8 mouse cellular contexts compared by ENCODE assay signal in the genomic region with DNA sequence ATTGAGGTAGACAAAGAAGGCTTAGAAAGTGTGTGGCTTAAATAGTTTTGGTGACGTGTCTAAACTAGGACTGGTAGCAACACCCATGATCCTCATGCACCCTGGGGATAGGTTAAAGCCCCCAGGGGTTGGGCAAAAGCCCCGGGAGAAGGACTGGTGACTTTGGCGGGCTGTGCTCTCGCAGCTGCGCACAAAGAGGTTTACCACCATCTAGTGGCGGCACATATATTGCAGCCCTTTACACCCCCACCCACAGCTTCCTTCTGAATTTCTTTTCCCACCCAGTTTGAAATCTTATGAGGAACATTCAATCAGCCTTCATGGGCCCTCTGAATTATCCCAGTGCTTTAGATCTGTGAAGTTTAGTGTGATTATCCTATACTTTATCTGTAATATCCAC.
A peak's percentile ranks its signal among the peaks of the same experiment; 100 is the strongest.
DNase-seq lines count a peak whose midpoint lies in the region; ATAC-seq and TF ChIP-seq lines count a peak whose summit lies in the region.
"Not testable (repeated sequence)": the region's sequence is repeated elsewhere in the genome, so short reads cannot be mapped to it uniquely, and the experiment has no call there.

No protein-coding gene starts in this region.

- not testable (repeated sequence) for H3K4me1 ChIP-seq in hindbrain, embryonic 16.5 days (ENCODE audit: control insufficient read depth, insufficient read depth, low read depth, low read length); liver, embryonic 14.5 days (replicated peaks; ENCODE audit: control insufficient read depth in 2 of 2, insufficient read depth in 2 of 2, low read length in 1 of 2); stomach, postnatal 0 days (replicated peaks; ENCODE audit: control insufficient read depth, insufficient read depth)

- 0 out of 2 replicates have a peak overlapping the region, but pooled peaks have one; percentile 21 for H3K4me2 ChIP-seq in hindbrain, embryonic 16.5 days (ENCODE audit: low read length)
- peak overlapping the region; percentile 29 for H3K4me2 ChIP-seq in liver, embryonic 14.5 days (ENCODE audit: low read depth)
- not testable (repeated sequence) for H3K4me2 ChIP-seq in stomach, postnatal 0 days (replicated peaks; ENCODE audit: low read depth)

- peak; percentile 32 for DNase-seq in 416B (ENCODE audit: low read depth)
- DNase-seq in adrenal gland, postnatal 25 days: peak; percentile 37
- peak; percentile 7 to 31 for DNase-seq in heart, adult 18-20 months
- DNase-seq in kidney, postnatal 36 days: peak; percentile 2 to 52
- DNase-seq in liver, embryonic 14.5 days (ENCODE audit: low read depth in 3 of 3, low spot score in 3 of 3): not testable (repeated sequence)
- peak; percentile 15 for DNase-seq in naive thymus-derived CD4-positive, alpha-beta T cell, adult 2 months (ENCODE audit: low read depth)
- peak; percentile 14 for DNase-seq in stomach, postnatal 0 days (ENCODE audit: low spot score)

- 3% methylated on average over 6 of the region's 6 CpGs for WGBS in hindbrain, embryonic 16.5 days
- WGBS in liver, embryonic 14.5 days (ENCODE audit: insufficient replicate concordance): 3% methylated on average over 6 of the region's 6 CpGs
- 4% methylated on average over 6 of the region's 6 CpGs for WGBS in stomach, postnatal 0 days

- peak; percentile 57 for TF ChIP-seq CTCF in liver, embryonic 14.5 days (IDR thresholded peaks at IDR 0.05; ENCODE audit: low read depth)
- TF ChIP-seq CTCF in stomach, postnatal 0 days (IDR thresholded peaks at IDR 0.05; ENCODE audit: low read depth): peak; percentile 61

- H3K27me3 ChIP-seq in hindbrain, embryonic 16.5 days (replicated peaks; ENCODE audit: control insufficient read depth, insufficient read depth, low read length); liver, embryonic 14.5 days (ENCODE audit: control insufficient read depth, insufficient read depth, low read length); stomach, postnatal 0 days (ENCODE audit: control insufficient read depth, insufficient read depth, low read length): not testable (repeated sequence)

- H3K9ac ChIP-seq in hindbrain, embryonic 16.5 days (ENCODE audit: low read depth, low read length); liver, embryonic 14.5 days (replicated peaks); stomach, postnatal 0 days (ENCODE audit: low read length): not testable (repeated sequence)

- not testable (repeated sequence) for H3K4me3 ChIP-seq in hindbrain, embryonic 16.5 days (ENCODE audit: low read length); liver, embryonic 14.5 days (ENCODE audit: insufficient read depth in 1 of 2, low read depth in 2 of 2, low read length in 2 of 2); stomach, postnatal 0 days (ENCODE audit: low read depth, low read length)

- not testable (repeated sequence) for ATAC-seq in hindbrain, embryonic 16.5 days; liver, embryonic 14.5 days (ENCODE audit: insufficient read depth); stomach, postnatal 0 days (ENCODE audit: low FRiP score, low TSS enrichment)

- not testable (repeated sequence) for TF ChIP-seq EP300 in liver, embryonic 14.5 days (IDR thresholded peaks at IDR 0.05; ENCODE audit: low read depth); stomach, postnatal 0 days (optimal IDR thresholded peaks at IDR 0.05)

- not testable (repeated sequence) for H3K27ac ChIP-seq in hindbrain, embryonic 16.5 days (ENCODE audit: low read depth, low read length); liver, embryonic 14.5 days; stomach, postnatal 0 days (replicated peaks)

- not testable (repeated sequence) for H3K36me3 ChIP-seq in hindbrain, embryonic 16.5 days (ENCODE audit: control insufficient read depth, insufficient read depth, low read length); liver, embryonic 14.5 days (replicated peaks; ENCODE audit: control insufficient read depth, insufficient read depth, low read depth); stomach, postnatal 0 days (ENCODE audit: control insufficient read depth, insufficient read depth, low read length)

- H3K9me3 ChIP-seq in hindbrain, embryonic 16.5 days (ENCODE audit: control insufficient read depth, low read length); liver, embryonic 14.5 days (ENCODE audit: control insufficient read depth, low read length); stomach, postnatal 0 days (ENCODE audit: control insufficient read depth, low read length): not testable (repeated sequence)
